Mouse (Mus musculus) granulocyte monocyte progenitor cell, adult 5-6 weeks (primary cell): ENCODE data around the gene Clcn6. TPM values are rescaled to one million over a fixed set of nuclear protein-coding genes. Genes with fewer than 3 reads are reported as not detected.

ENCODE experiments used
- total RNA-seq, 2 experiments: library from RNA; stranded (forward) in 1 of 2; stranded (reverse) in 1 of 2; fragments of 200-712, 200-1000 nt in 1 of 2; fragments of >200 nt in 1 of 2; fragmentation: Nextera tagmentation in 1 of 2; gene quantifications; 2 replicates each; pipeline ENCODE4 v1.2.3; 2014 to 2017

The Clcn6 gene
- total RNA-seq, 2 experiments from 2014 or later: 4.3 to 7.4 TPM

Other genes starting within 250 kb of the Clcn6 start
- 30.4 and 34.9 TPM in 2 replicates for gene Zfp984, start 229.0 kb downstream of the Clcn6 start, total RNA-seq (2014; fragmentation: Nextera tagmentation)
- 31.6 and 37.0 TPM in 2 replicates for gene Zfp984, start 229.0 kb downstream of the Clcn6 start, total RNA-seq (2017)
- gene Zfp933, start 190.5 kb downstream of the Clcn6 start, total RNA-seq (2014; fragmentation: Nextera tagmentation): 15.2 and 18.2 TPM in 2 replicates
- 8.5 and 10.4 TPM in 2 replicates for gene Zfp933, start 190.5 kb downstream of the Clcn6 start, total RNA-seq (2017)
- gene Miip, start 170.0 kb downstream of the Clcn6 start, total RNA-seq (2014; fragmentation: Nextera tagmentation): 45.9 and 58.8 TPM in 2 replicates
- 33.8 and 36.0 TPM in 2 replicates for gene Miip, start 170.0 kb downstream of the Clcn6 start, total RNA-seq (2017)
- 7.1 TPM in 1 of 2 replicates, not detected in the other for gene Fv1, start 169.8 kb downstream of the Clcn6 start, total RNA-seq (2014; fragmentation: Nextera tagmentation)
- 13.5 and 16.2 TPM in 2 replicates for gene Fv1, start 169.8 kb downstream of the Clcn6 start, total RNA-seq (2017)
- 34.4 and 38.9 TPM in 2 replicates for gene Mfn2, start 134.1 kb downstream of the Clcn6 start, total RNA-seq (2014; fragmentation: Nextera tagmentation)
- gene Mfn2, start 134.1 kb downstream of the Clcn6 start, total RNA-seq (2017): 30.2 and 32.6 TPM in 2 replicates
- 6.7 and 7.0 TPM in 2 replicates for gene Plod1, start 102.1 kb downstream of the Clcn6 start, total RNA-seq (2014; fragmentation: Nextera tagmentation)
- 9.0 and 9.1 TPM in 2 replicates for gene Plod1, start 102.1 kb downstream of the Clcn6 start, total RNA-seq (2017)
- gene 2510039O18Rik, start 97.9 kb downstream of the Clcn6 start, total RNA-seq (2014; fragmentation: Nextera tagmentation): 28.6 and 32.6 TPM in 2 replicates
- 33.6 and 45.4 TPM in 2 replicates for gene 2510039O18Rik, start 97.9 kb downstream of the Clcn6 start, total RNA-seq (2017)
- not detected in 2 replicates for gene Nppb, start 53.0 kb downstream of the Clcn6 start, total RNA-seq (2014; fragmentation: Nextera tagmentation)
- gene Nppb, start 53.0 kb downstream of the Clcn6 start, total RNA-seq (2017): not detected in 2 replicates
- not detected in 2 replicates for gene Nppa, start 38.1 kb downstream of the Clcn6 start, total RNA-seq (2014; fragmentation: Nextera tagmentation)
- gene Nppa, start 38.1 kb downstream of the Clcn6 start, total RNA-seq (2017): not detected in 2 replicates
- 5.4 and 7.6 TPM in 2 replicates for gene Mthfr, start 256 bp upstream of the Clcn6 start, total RNA-seq (2014; fragmentation: Nextera tagmentation)
- gene Mthfr, start 256 bp upstream of the Clcn6 start, total RNA-seq (2017): 2.7 and 9.0 TPM in 2 replicates
- gene Agtrap, start 49.2 kb upstream of the Clcn6 start, total RNA-seq (2014; fragmentation: Nextera tagmentation): 28.5 and 30.0 TPM in 2 replicates
- gene Agtrap, start 49.2 kb upstream of the Clcn6 start, total RNA-seq (2017): 28.2 and 30.8 TPM in 2 replicates
- 27.7 and 36.6 TPM in 2 replicates for gene Mad2l2, start 91.6 kb upstream of the Clcn6 start, total RNA-seq (2014; fragmentation: Nextera tagmentation)
- gene Mad2l2, start 91.6 kb upstream of the Clcn6 start, total RNA-seq (2017): 4.3 and 10.0 TPM in 2 replicates
- gene Draxin, start 91.9 kb upstream of the Clcn6 start, total RNA-seq (2014; fragmentation: Nextera tagmentation): not detected in 2 replicates
- gene Draxin, start 91.9 kb upstream of the Clcn6 start, total RNA-seq (2017): 0.05 TPM in 1 of 2 replicates, not detected in the other
- 19.1 and 33.4 TPM in 2 replicates for gene Fbxo6, start 113.3 kb upstream of the Clcn6 start, total RNA-seq (2014; fragmentation: Nextera tagmentation)
- gene Fbxo6, start 113.3 kb upstream of the Clcn6 start, total RNA-seq (2017): 5.6 and 13.8 TPM in 2 replicates
- gene Fbxo44, start 121.7 kb upstream of the Clcn6 start, total RNA-seq (2014; fragmentation: Nextera tagmentation): 2.0 and 2.8 TPM in 2 replicates
- gene Fbxo44, start 121.7 kb upstream of the Clcn6 start, total RNA-seq (2017): 0.26 and 2.1 TPM in 2 replicates
- gene Fbxo2, start 121.8 kb upstream of the Clcn6 start, total RNA-seq (2014; fragmentation: Nextera tagmentation): not detected in 2 replicates
- not detected in 2 replicates for gene Fbxo2, start 121.8 kb upstream of the Clcn6 start, total RNA-seq (2017)
- not detected in 2 replicates for gene Disp3, start 249.1 kb upstream of the Clcn6 start, total RNA-seq (2014; fragmentation: Nextera tagmentation)
- gene Disp3, start 249.1 kb upstream of the Clcn6 start, total RNA-seq (2017): not detected in 2 replicates